Mouse (Mus musculus): Measurements from ENCODE around the gene Gm11213.

Gm11213 gene

GRCm38 (mm10) chr4:63604945-63605344 is at the start of gene Gm11213:
Gm11213 (minus strand) TSS chr4:63605261.
- no peak for DNase-seq

GRCm38 (mm10) chr4:63654381-63654780 is 49.3 kb upstream of the Gm11213 start:
- DNase-seq, result peak; percentile 9

DNA sequence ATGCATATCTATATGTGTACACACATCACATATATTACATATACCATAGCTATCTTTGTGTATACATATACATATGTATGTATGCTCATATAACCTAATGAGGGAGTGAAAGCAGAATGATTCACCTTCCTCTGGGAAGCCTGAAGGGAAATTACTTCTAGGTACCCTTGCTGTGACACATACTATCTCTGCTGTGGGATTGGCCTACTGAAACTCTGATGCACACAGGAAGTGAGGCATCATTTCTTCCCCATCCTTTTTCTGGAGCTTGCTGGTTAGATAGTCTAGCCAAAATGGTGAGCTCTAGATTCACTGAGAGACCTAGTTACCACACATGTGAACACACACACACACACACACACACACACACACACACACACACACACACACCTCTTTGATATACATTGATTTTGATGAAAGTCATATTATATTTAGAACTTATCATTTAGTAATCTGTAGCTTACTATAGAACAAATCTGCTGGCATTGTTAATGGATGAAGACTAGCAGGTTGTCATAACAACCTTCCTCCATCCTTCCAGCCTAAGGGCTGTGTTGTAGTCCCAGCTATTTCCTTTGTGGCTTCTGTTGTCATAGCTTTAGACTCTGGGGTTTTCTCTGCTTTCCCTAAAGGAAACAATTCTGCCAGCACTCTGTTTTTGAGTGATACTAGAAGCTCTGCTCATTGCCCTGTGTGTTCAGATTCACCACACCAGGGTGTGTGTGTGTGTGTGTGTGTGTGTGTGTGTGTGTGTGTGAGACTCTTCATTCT is 39.1 kb upstream of the Gm11213 start:
- DNase-seq, result no peak

- DNase-seq, result no peak
Observed at GRCm38 (mm10) chr4:63639842-63640241, 34.8 kb upstream of the Gm11213 start.

- no peak for DNase-seq
Observed at GRCm38 (mm10) chr4:63638603-63639002, 33.5 kb upstream of the Gm11213 start.

DNA sequence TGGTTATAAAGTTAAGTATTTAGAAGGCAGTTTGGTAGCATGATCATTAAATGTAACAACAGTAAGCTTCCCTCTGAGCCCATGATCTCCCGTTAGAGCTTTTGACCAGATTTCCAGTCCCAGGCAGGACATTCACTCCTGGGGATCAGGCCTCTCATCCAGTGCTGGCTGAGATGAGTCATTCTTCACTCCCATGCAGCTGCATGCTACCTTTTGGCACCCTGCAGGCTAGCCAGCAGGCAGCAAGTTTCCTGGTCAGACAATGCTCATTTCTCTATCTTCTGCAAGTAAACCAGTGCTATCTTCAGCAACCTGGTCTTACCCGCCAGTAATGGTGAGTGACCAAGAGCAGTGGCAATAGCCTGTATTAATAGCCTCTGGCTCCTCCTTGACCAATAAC is 28.1 kb upstream of the Gm11213 start:
- no peak for DNase-seq

DNA sequence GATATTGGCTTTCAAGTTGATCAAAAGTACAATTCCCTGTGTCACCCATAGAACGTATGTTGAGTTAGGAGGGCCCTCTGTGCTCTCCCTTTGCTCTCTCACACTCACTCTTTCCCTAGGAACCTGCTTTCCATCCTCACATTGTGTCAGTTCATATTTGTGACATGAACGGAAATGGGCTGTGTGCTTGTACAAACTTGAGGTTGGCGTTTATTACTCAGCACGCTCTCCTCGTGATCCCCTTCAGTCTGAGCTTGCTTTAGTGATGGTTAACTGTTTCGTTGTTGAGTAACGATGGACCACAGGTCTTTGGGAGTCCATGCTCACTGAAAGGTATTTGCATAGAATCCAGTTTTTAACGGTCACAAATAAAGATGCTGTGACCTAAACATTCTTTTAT is 22.1 kb upstream of the Gm11213 start:
- DNase-seq, result no peak

- no peak for DNase-seq
Observed at GRCm38 (mm10) chr4:63625563-63626080, 20.6 kb upstream of the Gm11213 start.

DNA sequence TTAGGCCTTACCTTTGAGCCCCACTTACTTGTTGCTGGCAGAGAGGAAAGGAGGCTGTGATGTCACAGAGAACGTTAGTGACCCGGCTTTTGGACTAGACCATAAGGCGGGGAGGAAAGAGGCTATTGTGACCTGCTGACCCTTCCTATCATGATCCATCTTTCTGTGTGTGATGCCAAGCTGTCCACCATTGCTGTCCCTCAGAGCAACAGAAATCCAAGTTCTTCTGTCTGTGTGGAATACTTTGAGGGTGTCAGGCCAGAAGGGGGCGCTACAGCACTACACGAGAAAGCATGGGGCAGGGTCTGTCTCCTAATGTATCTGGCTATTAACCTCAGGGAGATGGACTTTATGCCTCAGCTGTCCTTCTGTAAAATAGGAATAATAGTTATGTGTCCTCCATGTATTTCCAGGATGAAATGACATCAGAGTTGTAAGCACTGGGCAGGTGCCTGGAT is 17.3 kb upstream of the Gm11213 start, which contains the start of gene Tex48:
Gene Tex48 (minus strand): TSS at position 51 of the 458 bp plus-strand sequence.
- no peak for DNase-seq

DNA sequence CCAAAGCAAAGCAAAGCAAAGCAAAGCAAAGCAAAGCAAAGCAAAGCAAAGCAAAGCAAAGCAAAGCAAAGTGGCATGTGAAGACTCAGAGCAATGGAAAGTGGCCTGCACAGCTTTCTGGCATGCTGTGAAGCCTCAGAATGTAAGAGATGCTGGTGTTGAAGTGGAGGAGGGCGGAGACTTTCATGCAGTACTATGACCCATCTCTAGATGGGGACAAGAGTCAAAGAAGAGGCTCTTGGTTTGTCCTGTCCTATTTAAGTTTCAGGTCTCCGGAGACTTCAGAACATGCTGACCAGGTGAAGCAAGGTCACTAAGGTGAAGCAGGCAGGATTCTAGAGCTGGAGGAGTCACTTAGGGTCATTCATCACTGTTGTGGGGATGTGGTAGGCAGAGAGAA is 16.8 kb upstream of the Gm11213 start:
- no peak for DNase-seq

- DNase-seq, result no peak
Observed at GRCm38 (mm10) chr4:63608391-63608790, 3.3 kb upstream of the Gm11213 start.

DNA sequence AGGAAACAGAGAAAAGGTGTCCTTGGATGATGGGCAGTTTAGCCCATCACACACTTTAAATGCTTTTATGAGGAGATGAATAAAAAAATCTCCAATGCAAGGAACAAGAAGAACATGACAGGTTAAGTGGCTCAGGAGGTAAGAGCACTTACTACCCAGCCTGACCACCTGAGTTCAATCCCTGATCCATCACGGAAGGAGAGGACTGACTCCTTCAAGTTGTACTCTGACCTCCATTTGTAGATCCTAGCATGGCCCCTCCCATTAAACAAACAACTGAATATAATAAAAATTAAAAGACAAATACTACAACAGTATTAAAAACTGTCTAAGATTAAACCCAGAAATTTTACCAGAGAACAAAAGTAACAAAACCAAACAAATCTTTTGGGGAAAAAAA is 907 bp upstream of the Gm11213 start:
- DNase-seq, result no peak

- no peak for DNase-seq
Observed at GRCm38 (mm10) chr4:63605545-63605944, 484 bp upstream of the Gm11213 start.

- DNase-seq, result no peak
Observed at GRCm38 (mm10) chr4:63601263-63601662, 3.8 kb downstream of the Gm11213 start.

DNA sequence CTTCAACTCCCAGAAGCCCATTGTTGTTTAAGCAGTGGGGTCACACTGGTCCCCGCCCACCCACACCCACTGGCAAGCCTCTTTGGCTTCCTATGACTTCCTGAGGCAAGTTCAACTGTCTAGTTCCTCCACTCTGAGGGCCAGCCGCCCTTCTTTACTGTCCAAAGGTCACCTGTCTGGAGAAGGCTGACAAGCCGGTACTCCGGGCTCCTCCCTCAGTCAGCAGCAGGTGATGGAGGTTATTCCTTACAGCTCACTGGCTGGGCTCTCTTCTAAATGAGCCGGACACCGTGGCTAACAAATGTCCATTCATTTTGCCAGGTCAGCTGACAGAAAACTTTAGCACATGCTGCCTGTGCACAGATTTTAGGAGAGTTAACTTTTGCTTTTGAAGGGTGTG is 4.3 kb downstream of the Gm11213 start:
- peak; percentile 50 for DNase-seq

DNA sequence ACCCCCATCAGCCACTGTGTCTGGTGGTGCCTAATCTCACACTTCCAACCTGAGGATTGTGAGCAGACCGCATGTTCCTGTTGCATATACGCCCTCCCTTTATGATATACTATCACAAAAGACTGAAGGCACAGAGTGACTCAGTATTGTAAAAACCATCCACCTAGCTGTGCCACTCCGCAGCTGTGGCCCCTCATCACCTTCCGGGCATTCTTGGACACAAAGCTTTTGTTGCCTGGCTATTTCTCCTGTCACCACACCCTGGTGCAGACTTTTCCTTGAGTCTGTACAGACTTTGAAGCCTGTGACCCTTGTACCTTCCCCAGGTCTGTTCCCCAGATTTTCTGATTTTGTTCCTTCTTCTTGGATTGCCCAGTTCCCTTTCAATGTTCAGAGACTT is 9.1 kb downstream of the Gm11213 start:
- no peak for DNase-seq

DNA sequence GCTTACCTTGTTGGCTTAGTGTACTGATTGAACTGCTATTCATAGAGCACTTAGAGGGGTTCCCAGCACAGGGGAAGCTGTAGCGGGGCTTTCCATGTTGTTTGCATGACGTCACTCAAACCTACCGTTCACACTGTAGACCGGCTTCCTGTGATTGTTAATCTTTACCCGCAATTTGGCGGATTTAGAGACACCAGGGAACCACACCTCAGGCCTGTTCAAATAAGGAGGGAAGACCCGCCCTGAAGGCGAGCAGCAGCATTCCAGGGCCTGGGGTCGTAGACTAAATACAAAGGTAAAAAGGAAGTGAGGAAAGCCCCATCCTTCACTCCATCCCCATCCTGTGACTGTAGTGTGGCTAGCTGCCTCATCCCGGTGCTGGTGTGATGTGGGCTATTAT is 9.8 kb downstream of the Gm11213 start:
- DNase-seq, result no peak

- no peak for DNase-seq
Observed at GRCm38 (mm10) chr4:63594459-63595110, 10.5 kb downstream of the Gm11213 start.

DNA sequence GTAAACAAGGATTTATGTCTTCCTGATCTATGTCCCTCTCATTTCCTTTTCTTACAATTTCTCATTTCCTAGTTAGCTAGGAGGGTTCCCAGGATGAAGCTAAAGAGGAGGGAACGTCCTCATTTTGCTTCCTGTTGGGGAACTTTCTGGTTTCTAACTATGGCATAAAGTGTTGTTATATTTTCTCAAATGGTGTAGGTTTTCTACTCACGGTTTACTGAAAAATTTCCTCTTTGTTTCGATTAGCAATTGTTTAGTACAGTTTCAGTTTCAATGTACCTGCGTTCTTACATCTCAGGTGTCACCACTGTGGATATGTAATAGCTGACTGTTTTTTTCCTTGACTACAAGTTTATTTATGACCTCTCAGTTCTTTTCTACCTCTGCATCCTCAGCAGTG is 14.5 kb downstream of the Gm11213 start:
- DNase-seq, result no peak

- no peak for DNase-seq
Observed at GRCm38 (mm10) chr4:63589987-63590386, 15.1 kb downstream of the Gm11213 start.

DNA sequence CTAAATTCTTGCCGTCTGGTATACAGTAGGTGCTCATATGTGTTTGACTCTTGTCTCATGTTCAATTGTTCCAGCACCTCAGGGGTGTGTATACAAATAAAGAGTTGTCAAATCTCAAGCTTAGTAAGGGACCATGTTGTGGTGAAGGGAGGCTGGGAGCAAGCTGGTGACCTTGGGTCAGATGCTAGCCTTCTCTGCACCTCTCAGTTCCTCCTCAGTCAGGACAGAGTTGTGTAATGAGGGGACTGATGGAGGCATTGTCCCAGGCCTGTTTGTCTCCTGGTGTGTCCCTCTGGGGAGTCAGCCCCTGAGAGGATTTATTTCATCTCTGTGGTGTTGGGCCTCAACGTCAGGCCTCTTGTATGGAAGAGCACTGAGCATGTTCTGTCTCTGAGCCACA is 18.8 kb downstream of the Gm11213 start:
- DNase-seq, result no peak

DNA sequence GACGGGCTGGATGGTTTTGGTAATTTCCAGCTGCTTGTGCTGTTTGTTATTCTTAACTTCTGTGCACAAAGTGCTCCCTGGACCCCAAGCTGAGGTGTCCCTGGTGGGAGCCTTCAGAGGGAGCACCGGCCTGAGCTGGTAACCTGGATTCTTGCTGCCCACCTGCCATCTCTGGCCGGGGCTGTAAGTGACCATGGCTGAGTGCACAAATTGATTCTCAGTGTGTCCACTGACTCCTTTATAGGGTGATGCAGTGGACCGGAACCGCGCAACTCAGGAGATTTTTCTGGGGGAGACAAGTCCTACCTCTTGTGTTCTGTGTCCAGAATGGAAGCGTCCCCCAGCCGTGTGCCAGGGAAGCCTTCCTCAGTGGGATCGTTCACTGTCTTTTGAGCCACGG is 19.8 kb downstream of the Gm11213 start:
- no peak for DNase-seq

DNA sequence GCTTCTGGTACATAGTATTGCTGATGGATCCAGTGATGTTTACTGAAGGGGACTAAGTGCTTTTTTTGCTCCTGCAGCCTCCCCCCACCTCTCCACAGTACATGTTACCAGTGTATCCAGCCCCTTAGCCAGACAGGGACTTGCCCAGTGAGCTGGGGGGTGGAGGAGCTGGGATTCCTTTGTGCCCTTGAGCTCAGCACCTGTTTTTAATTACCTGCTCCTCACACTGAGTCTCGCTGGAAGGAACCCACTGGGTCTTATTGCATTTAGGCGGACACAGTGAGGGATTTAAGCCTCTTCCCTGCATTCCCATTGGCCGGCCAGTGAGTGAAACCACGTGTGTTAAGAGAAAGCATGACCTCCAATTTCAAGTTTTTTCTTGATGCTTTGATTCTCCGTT is 22.5 kb downstream of the Gm11213 start:
- DNase-seq, result no peak

GRCm38 (mm10) chr4:63580078-63580477 is 25.0 kb downstream of the Gm11213 start:
- DNase-seq, result no peak
